Mouse (Mus musculus) limb, embryonic 11.5 days (tissue): ENCODE results near the gene Oxld1. TPM values are rescaled to one million over a fixed set of nuclear protein-coding genes. Genes with fewer than 3 reads are reported as not detected.
A peak's percentile ranks its signal among the peaks of the same experiment; 100 is the strongest.

Experiments used
- ATAC-seq: fragments of 200-750 bp; cut with Nextera tagmentation; 2 replicates; pipeline ENCODE4 v1.8.0; 2017; ENCODE audit warnings: low read depth; ENCODE audit not compliant: insufficient number of reproducible peaks, low FRiP score, low TSS enrichment
- DNase-seq: peaks from one replicate; pipeline ENCODE4 v3.0.0-alpha.2; 2015; ENCODE audit warnings: low spot score
- H3K27ac ChIP-seq: fragments of 300-500 bp; sonication (generic); replicated peaks from 2 replicates; pipeline ENCODE4 v1.5.1; 2014; ENCODE audit warnings: low read depth, mild to moderate bottlenecking, low read length
- H3K27me3 ChIP-seq: fragments of 300-500 bp; sonication (generic); 2 replicates; pipeline ENCODE4 v1.6.1; 2014; ENCODE audit warnings: mild to moderate bottlenecking, low read length, mixed read lengths; ENCODE audit not compliant: control insufficient read depth, insufficient read depth
- H3K36me3 ChIP-seq: fragments of 300-500 bp; sonication (generic); 2 replicates; pipeline ENCODE4 v1.6.1; 2014; ENCODE audit warnings: mild to moderate bottlenecking, low read length, moderate library complexity, mixed read lengths; ENCODE audit not compliant: control insufficient read depth, insufficient read depth
- H3K4me1 ChIP-seq: fragments of 300-500 bp; sonication (generic); 2 replicates; pipeline ENCODE4 v1.6.1; 2014; ENCODE audit warnings: low read length, mixed read lengths; ENCODE audit not compliant: control insufficient read depth, insufficient read depth
- H3K4me2 ChIP-seq: fragments of 300-500 bp; sonication (generic); 2 replicates; pipeline ENCODE4 v1.6.1; 2014; ENCODE audit warnings: low read depth, mild to moderate bottlenecking, moderate library complexity; ENCODE audit not compliant: severe bottlenecking
- H3K4me3 ChIP-seq: fragments of 300-500 bp; sonication (generic); 2 replicates; pipeline ENCODE4 v1.5.1; 2014; ENCODE audit warnings: low read depth, low read length
- H3K9ac ChIP-seq: fragments of 300-500 bp; sonication (generic); 2 replicates; pipeline ENCODE4 v1.6.1; 2014; ENCODE audit warnings: mild to moderate bottlenecking, low read length
- H3K9me3 ChIP-seq: fragments of 300-500 bp; sonication (generic); 2 replicates; pipeline ENCODE4 v1.6.1; 2016; ENCODE audit warnings: low read length; ENCODE audit not compliant: control insufficient read depth
- WGBS: fragments of 180-500 bp; shearing (Covaris S2); extraction: QIAGEN DNeasy Blood & Tissue Kit; methylation state at CpG from one replicate; pipeline ENCODE4 v1.1.7; 2014; 5-methylcytosine and 5-hydroxymethylcytosine counted together
- polyA plus RNA-seq: library from polyadenylated mRNA; unstranded; fragments of >200 nt; fragmentation: Nextera tagmentation; extraction: Ambion mirVana; gene quantifications from 2 replicates; pipeline ENCODE4 v1.2.1, GENCODE M21; 2014

The Oxld1 gene
- polyA plus RNA-seq, 1 experiment from 2014 or later = 11.5 TPM

DNA sequence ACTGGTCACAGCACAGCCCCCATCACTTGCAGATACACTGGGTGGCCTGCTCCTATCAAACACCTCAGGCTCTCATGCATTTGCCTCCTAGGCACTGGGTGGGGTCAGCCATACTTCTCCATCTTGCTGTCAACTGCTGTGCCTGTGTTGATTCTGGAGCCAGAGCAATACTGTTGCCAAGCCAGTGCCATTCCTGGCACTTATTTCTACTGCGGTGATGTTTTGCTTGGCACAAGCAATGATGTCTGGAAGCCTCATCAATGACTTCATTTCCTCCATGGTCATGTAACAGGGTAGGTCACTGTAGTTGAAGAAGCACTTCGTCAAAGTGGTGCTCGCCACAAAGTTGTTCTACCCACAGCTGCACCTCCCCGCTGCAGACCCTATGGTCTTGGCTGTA lies 7.7 kb upstream of the Oxld1 start:
- DNase-seq (no peak), ATAC-seq (no peak)
- no peaks in the 10 kb centered on the region for H3K9me3 ChIP-seq
- 98% methylated on average over 4 of the region's 4 CpGs for whole genome bisulfite sequencing
- H3K9ac ChIP-seq = no peak overlapping the region
- H3K4me2 ChIP-seq = no peak overlapping the region
- H3K27ac ChIP-seq = no peak overlapping the region
- peaks cover 4% of the 10 kb centered on the region; the same call in 1 of the 2 replicates for H3K4me1 ChIP-seq
- no peak overlapping the region for H3K4me3 ChIP-seq
- H3K27me3 ChIP-seq = no peaks in the 10 kb centered on the region
- peaks cover 13% of the 10 kb centered on the region for H3K36me3 ChIP-seq

DNA sequence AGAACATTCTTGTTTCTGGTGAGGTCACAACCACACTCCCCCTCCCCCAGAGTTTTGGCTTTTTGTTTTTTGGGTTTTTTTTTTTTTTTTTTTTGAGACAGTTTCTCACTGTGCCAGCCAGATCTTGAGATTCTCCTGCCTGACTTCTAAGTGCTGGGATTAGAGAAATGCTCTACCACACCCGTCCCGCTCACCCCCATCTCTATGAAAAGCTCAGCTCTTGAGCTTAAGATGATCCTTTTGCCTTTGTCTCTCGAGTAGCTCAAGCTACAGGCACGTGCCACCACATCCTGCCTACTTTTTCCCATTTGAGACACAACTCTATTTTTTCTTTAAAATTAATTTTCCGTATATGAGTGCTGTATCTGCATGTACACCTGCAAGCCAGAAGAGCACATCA lies 6.5 kb upstream of the Oxld1 start:
- Histone ChIP-seq H3K4me3 (no peak overlapping the region), H3K36me3 (peaks cover 16% of the 10 kb centered on the region; the same call in 1 of the 2 replicates), H3K27ac (no peak overlapping the region), H3K9ac (no peak overlapping the region), H3K4me2 (no peak overlapping the region), H3K4me1 (peaks cover 4% of the 10 kb centered on the region; the same call in 1 of the 2 replicates), H3K27me3 (no peaks in the 10 kb centered on the region), H3K9me3 (no peaks in the 10 kb centered on the region)
- no peak for ATAC-seq
- DNase-seq = no peak
- WGBS = 94% methylated on average over 5 of the region's 5 CpGs

DNA sequence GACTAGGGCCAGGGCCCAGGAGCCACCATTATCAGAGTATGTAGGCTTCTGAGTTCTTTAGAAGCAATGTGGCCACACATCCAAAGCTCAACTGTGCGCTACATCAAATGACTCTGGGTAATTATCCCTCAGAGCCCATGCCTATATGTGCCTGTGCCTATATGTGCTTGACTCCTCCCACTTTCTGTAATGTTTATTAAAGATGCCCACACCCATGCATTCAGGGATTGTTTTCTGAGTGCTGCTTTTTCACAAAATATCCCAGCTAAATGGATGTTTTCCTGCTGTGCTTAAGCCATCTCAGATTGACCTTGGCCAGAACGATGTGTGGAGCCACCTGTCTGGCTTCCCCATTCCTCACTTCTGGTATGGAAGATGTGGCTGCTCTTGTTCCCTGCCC lies 5.7 kb upstream of the Oxld1 start:
- no peak overlapping the region for H3K4me3 ChIP-seq
- no peak overlapping the region for H3K27ac ChIP-seq
- H3K9me3 ChIP-seq = no peaks in the 10 kb centered on the region
- no peak for DNase-seq
- no peak for ATAC-seq
- H3K36me3 ChIP-seq = peaks cover 16% of the 10 kb centered on the region; the same call in 1 of the 2 replicates
- H3K27me3 ChIP-seq = no peaks in the 10 kb centered on the region
- no peak overlapping the region for H3K4me2 ChIP-seq
- 80% methylated on average over 2 of the region's 2 CpGs for WGBS
- no peak overlapping the region for H3K9ac ChIP-seq
- H3K4me1 ChIP-seq = peaks cover 4% of the 10 kb centered on the region; the same call in 1 of the 2 replicates

DNA sequence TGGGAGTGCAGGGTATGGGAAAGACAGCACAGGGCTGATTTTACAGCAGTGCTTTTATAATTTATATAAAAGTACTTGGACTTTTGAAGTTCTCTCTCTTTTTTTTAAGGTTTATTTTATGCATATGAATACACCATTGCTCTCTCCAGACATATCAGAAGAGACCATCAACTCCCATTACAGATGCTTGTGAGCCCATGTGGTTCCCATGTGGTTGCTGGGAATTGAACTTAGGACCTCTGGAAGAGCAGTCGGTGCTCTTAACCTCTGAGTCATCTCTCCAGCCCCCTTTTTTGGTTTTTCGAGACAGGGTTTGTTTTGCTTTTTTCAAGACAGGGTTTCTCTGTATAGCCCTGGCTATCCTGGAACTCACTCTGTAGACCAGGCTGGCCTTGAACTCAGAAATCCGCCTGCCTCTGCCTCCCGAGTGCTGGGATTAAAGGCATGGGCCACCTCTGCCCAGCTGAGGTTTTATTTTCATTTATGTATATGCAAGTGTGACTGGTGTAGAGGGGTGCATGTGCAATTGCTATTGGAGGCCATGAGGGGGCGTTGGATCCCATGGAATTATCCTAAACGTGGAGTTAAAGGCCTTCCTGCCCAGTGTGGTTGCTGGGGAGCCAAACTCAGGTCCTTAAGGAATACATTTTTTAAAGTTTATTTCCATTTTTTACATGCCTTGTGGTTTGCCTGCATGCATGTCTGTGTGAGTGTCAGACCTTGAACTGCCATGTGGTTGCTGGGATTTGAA lies 1.2 kb upstream of the Oxld1 start:
- H3K9ac ChIP-seq = peak overlapping the region; percentile 93
- 67% methylated on average over 6 of the region's 6 CpGs for WGBS
- peak overlapping the region; percentile 86 for H3K4me2 ChIP-seq
- peak overlapping the region; percentile 93 for H3K4me3 ChIP-seq
- H3K36me3 ChIP-seq = peaks cover 16% of the 10 kb centered on the region; the same call in 1 of the 2 replicates
- H3K27ac ChIP-seq = no peak overlapping the region
- ATAC-seq (no peak), DNase-seq (no peak)
- no peaks in the 10 kb centered on the region for H3K4me1 ChIP-seq
- H3K27me3 ChIP-seq = no peaks in the 10 kb centered on the region
- no peaks in the 10 kb centered on the region for H3K9me3 ChIP-seq

DNA sequence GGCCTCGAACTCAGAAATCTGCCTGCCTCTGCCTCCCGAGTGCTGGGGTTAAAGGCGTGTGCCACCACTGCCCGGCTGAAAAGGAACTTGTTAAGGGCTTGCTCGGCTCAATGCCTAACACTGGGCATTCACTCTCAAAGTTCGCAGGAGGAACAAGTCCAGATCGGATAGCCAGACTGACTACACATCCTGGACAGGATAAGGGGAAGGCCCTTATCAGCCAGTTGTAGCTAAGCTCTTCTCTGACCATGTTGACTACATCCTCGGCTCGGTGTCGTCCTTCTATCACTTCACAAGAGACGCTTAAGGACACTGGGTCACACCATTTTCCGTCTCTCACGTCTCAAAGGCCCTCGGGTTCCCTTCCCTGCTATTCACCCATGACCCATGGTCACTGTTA lies 498 bp downstream of the Oxld1 start:
- Histone ChIP-seq H3K9ac (peak overlapping the region; percentile 93), H3K9me3 (no peaks in the 10 kb centered on the region), H3K4me1 (no peaks in the 10 kb centered on the region), H3K4me3 (peak overlapping the region; percentile 93), H3K27me3 (no peaks in the 10 kb centered on the region), H3K4me2 (peak overlapping the region; percentile 86), H3K27ac (peak overlapping the region; percentile 49; the same call in 1 of the 2 replicates), H3K36me3 (peaks cover 14% of the 10 kb centered on the region; the same call in 1 of the 2 replicates)
- WGBS = 38% methylated on average over 14 of the region's 14 CpGs
- no peak for ATAC-seq
- no peak for DNase-seq

DNA sequence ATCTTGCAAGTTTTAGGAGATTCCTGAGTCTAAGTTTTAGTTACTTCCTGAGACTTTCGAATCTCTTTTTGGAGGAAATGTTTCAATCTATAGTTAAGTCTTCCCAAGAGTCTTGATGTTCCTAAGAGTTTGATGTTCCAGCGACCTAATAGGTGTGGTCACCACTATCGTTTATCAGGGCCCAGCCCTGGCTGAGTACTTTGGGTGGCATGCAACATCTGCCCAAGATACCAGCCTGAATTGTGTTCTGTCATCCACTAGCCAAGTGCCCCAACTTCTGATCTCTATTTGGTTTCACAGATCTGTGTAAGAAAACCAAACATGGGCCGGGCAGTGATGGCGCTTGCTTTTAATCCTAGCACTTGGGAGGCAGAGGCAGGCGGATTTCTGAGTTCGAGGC lies 2.5 kb downstream of the Oxld1 start:
- Histone ChIP-seq H3K27ac (no peak overlapping the region), H3K4me3 (no peak overlapping the region), H3K4me2 (no peak overlapping the region), H3K9ac (no peak overlapping the region), H3K9me3 (no peaks in the 10 kb centered on the region), H3K4me1 (no peaks in the 10 kb centered on the region), H3K36me3 (peaks cover 6% of the 10 kb centered on the region; the same call in 1 of the 2 replicates), H3K27me3 (no peaks in the 10 kb centered on the region)
- ATAC-seq = no peak
- no peak for DNase-seq
- 95% methylated on average over 7 of the region's 7 CpGs for WGBS

DNA sequence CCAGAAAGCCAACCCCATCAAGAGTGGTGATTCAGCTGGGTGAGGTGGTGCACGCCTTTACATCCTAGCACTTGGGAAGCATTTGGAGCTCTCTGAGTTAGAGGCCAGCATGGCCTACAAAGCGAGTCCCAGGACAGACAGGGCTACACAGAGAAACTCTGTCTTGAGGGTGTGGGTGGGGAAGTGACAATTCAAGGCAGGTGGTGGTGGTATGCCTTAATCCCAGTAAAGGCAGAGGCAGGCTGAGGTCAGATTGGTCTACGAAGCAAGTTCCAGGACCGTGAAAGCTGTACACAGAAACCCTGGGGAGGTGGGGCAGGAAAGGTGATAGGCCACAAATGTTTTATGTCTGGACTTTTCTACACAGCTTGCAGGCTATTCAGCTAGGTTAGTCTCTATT lies 2.9 kb downstream of the Oxld1 start:
- 86% methylated on average over 4 of the region's 4 CpGs for WGBS

DNA sequence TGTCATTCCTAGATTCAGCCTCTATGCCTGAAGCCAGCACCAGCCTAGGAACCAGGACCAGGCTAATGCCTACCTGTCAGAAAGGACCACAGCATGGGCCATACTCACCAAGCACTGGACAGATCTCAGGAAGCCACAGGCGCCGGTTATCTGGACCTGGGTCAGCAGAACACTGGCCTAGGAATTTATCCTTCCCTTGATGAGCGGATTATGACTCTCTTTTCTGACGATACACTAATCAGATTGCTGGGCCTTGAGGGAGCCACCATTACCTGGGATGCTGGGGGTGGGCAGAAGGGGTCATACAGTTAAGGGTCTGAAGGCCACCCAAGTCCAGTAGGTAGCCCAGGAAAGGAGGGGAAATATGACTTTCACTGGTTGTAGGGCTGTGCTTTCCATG lies 4.6 kb downstream of the Oxld1 start, which contains the start of gene Pde6g:
Pde6g (minus strand) TSS at position 195 of the 400 bp plus-strand sequence.
- H3K4me3 ChIP-seq = no peak within 1 kb of the TSS
- 81% methylated on average over 4 of the region's 4 CpGs for WGBS
- no peak for DNase-seq
- no peak within 1 kb of the TSS for H3K27ac ChIP-seq
- H3K9me3 ChIP-seq = no peaks in the 10 kb centered on the region
- no peaks in the 10 kb centered on the region for H3K27me3 ChIP-seq
- no peaks in the 10 kb centered on the region for H3K4me1 ChIP-seq
- no peak for ATAC-seq
- H3K9ac ChIP-seq = no peak within 1 kb of the TSS
- no peak within 1 kb of the TSS for H3K4me2 ChIP-seq
- no peaks in the 10 kb centered on the region for H3K36me3 ChIP-seq

More for the DNA sequence above, 2.9 kb downstream of the Oxld1 start:
- no peaks in the 10 kb centered on the region for H3K9me3 ChIP-seq
- H3K27me3 ChIP-seq = no peaks in the 10 kb centered on the region
- no peak overlapping the region for H3K9ac ChIP-seq
- H3K4me3 ChIP-seq = no peak overlapping the region
- no peak overlapping the region for H3K4me2 ChIP-seq
- H3K27ac ChIP-seq = no peak overlapping the region
- H3K36me3 ChIP-seq = peaks cover 4% of the 10 kb centered on the region; the same call in 1 of the 2 replicates
- no peak for ATAC-seq
- no peaks in the 10 kb centered on the region for H3K4me1 ChIP-seq
- no peak for DNase-seq
